Mouse (Mus musculus) G1E (cell line): ENCODE data around the gene Rnf5. TPM values are rescaled to one million over a fixed set of nuclear protein-coding genes. Genes with fewer than 3 reads are reported as not detected.

Source experiments
- ATAC-seq: 2 replicates; pipeline ENCODE4 v1.8.0; 2016; ENCODE audit warnings: mild to moderate bottlenecking; ENCODE audit not compliant: insufficient number of reproducible peaks, poor library complexity, low FRiP score, severe bottlenecking; ENCODE audit errors: extremely low read depth
- DNase-seq: peaks from one replicate; pipeline ENCODE4 v3.0.0; 2012; ENCODE audit warnings: low spot score
- H3K27me3 ChIP-seq: 2 replicates; pipeline ENCODE4 v1.6.1; 2012; ENCODE audit warnings: mild to moderate bottlenecking, low read length, inconsistent platforms; ENCODE audit not compliant: insufficient read depth
- H3K36me3 ChIP-seq: replicated peaks from 2 replicates; pipeline ENCODE3; 2012; ENCODE audit warnings: mild to moderate bottlenecking, inconsistent platforms
- H3K4me1 ChIP-seq: 2 replicates; pipeline ENCODE4 v1.6.1; 2012; ENCODE audit warnings: low read depth, low read length, inconsistent platforms, mixed read lengths; ENCODE audit not compliant: insufficient read depth
- H3K4me3 ChIP-seq: 2 replicates; pipeline ENCODE4 v1.5.1; 2012; ENCODE audit warnings: low read depth, mild to moderate bottlenecking, inconsistent platforms, low read length, moderate library complexity, mixed read lengths
- H3K9me3 ChIP-seq: replicated peaks from 2 replicates; pipeline ENCODE4 v1.6.1; 2012; ENCODE audit warnings: inconsistent platforms
- CTCF ChIP-seq: IDR thresholded peaks from 2 replicates; pipeline ENCODE4 v1.5.1; 2012; ENCODE audit warnings: low read depth, low read length, inconsistent platforms, mixed read lengths
- GATA1 ChIP-seq: IDR thresholded peaks from 2 replicates; pipeline ENCODE4 v1.6.1; 2012; ENCODE audit warnings: borderline replicate concordance, low read length, inconsistent platforms, mixed read lengths
- GATA2 ChIP-seq: IDR thresholded peaks from 2 replicates; pipeline ENCODE4 v1.6.1; 2012; ENCODE audit warnings: low read depth, low read length, inconsistent platforms, borderline replicate concordance
- POLR2AphosphoS5 ChIP-seq: IDR thresholded peaks from 2 replicates; pipeline ENCODE4 v1.6.1; 2012; ENCODE audit warnings: low read depth, low read length, inconsistent platforms; ENCODE audit not compliant: insufficient replicate concordance
- TAL1 ChIP-seq: conservative IDR thresholded peaks from 2 replicates; pipeline ENCODE4 v1.6.1; 2012; ENCODE audit warnings: low read depth, low read length, inconsistent platforms, mixed read lengths
- polyA plus RNA-seq: library from polyadenylated mRNA; stranded (reverse); fragments of >175 nt; gene quantifications from 2 replicates; pipeline ENCODE4 v1.2.3, GENCODE M21; 2012
- total RNA-seq, 2 experiments: library from RNA; stranded (forward) in 1 of 2; stranded (reverse) in 1 of 2; fragments of 200-1000 nt in 1 of 2; fragments of >200 nt in 1 of 2; fragmentation: Nextera tagmentation in 1 of 2; gene quantifications; 2 replicates each; pipeline ENCODE4 v1.2.3; 2014 to 2017

Gene Rnf5
- total and polyA plus RNA-seq, 3 experiments: 17.4 to 92.0 (median 70.8) TPM

DNA sequence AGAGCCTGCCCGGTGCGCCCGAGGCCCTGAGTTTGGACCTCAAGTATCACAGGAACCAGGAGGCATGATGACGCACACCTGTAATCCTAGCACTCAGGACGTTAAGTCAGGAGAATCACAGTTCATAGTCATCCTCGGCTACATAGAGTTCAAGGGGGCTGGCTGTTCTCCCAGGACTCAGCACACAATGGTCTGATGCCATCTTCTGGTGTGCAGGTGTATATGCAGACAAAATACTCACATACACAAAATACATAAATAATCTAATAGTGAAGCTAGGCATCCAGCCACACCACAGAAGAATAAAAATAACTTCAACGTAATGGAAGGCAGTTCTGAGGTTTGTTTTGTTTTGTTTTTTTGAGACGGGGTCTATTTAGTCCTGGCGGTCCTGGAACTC, 19.7 kb upstream of the Rnf5 start:
- DNase-seq (no peak), ATAC-seq (no peak)
- Histone ChIP-seq H3K9me3 (no peaks in the 10 kb centered on the region), H3K4me1 (peaks cover 34% of the 10 kb centered on the region), H3K4me3 (no peak overlapping the region), H3K36me3 (peaks cover 27% of the 10 kb centered on the region), H3K27me3 (peaks cover 29% of the 10 kb centered on the region)
- TF ChIP-seq TAL1: no peak
- no peak for TF ChIP-seq POLR2AphosphoS5
- no peak for TF ChIP-seq GATA2
- no peak for TF ChIP-seq CTCF
- TF ChIP-seq GATA1: no peak

DNA sequence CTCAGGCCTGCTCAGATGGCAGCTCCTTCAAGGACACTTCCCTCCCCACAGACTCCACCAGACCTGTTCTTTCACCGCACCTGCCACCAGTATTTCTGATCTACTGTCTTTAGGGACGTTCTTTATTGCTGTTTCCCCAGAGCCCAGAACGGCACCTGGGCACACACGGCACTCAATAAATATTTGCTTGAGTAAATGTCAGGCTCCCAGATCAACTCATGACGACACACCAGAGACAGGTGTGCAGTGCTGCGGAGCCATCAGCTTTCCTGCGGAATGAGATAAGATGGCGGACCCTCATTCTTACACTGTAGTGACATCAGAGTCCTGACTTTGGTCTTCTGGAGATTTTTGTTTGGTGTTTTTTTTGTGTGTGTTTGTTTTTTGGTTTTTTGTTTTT, 17.5 kb upstream of the Rnf5 start:
- ATAC-seq: no peak
- peaks cover 9% of the 10 kb centered on the region for H3K27me3 ChIP-seq
- no peaks in the 10 kb centered on the region for H3K9me3 ChIP-seq
- peaks cover 21% of the 10 kb centered on the region for H3K4me1 ChIP-seq
- DNase-seq: no peak
- H3K4me3 ChIP-seq: no peak overlapping the region
- TF ChIP-seq GATA1 (no peak), GATA2 (no peak), TAL1 (no peak), POLR2AphosphoS5 (no peak), CTCF (no peak)
- peaks cover 43% of the 10 kb centered on the region for H3K36me3 ChIP-seq

- Histone ChIP-seq H3K4me3 (no peak overlapping the region), H3K36me3 (peaks cover 58% of the 10 kb centered on the region), H3K4me1 (peaks cover 38% of the 10 kb centered on the region), H3K27me3 (peaks cover 5% of the 10 kb centered on the region; the same call in 1 of the 2 replicates), H3K9me3 (no peaks in the 10 kb centered on the region)
- ATAC-seq (no peak), DNase-seq (no peak)
- peak; percentile 95 for TF ChIP-seq CTCF
- no peak for TF ChIP-seq POLR2AphosphoS5
- no peak for TF ChIP-seq GATA2
- no peak for TF ChIP-seq TAL1
- no peak for TF ChIP-seq GATA1
These were observed 15.5 kb upstream of the Rnf5 start for GRCm38 (mm10) chr17:34618999-34619398.

DNA sequence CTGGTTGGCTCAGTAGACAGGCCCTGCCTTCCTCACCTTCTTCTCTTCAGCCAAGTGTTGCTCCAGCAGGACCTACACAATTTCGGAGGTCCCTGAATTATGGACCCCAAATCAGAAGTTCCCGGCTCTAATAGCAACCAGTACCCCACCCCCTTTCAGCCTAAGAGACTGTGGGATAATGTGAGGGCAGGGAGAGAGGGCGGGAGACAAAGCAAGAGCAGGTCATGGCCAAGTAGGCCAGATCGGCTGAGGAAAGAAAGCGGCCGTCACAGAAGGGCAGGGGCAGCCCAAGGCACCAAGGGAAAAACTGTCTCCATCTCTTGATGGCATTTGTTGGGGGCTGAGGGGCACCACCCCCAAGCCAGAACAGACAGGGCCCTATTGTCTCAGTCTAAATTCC, 12.4 kb upstream of the Rnf5 start, which contains the start of gene Egfl8:
Gene Egfl8, minus strand, starts transcription at position 101 of the 400 bp plus-strand sequence.
- ATAC-seq: no peak
- Histone ChIP-seq H3K9me3 (no peaks in the 10 kb centered on the region), H3K4me1 (peaks cover 62% of the 10 kb centered on the region), H3K36me3 (peaks cover 71% of the 10 kb centered on the region), H3K4me3 (no peak within 1 kb of the TSS), H3K27me3 (peaks cover 3% of the 10 kb centered on the region; the same call in 1 of the 2 replicates)
- no peak for DNase-seq
- TF ChIP-seq POLR2AphosphoS5 (no peak), GATA2 (no peak), TAL1 (no peak), GATA1 (no peak), CTCF (no peak)

- no peaks in the 10 kb centered on the region for H3K27me3 ChIP-seq
- no peak for DNase-seq
- H3K36me3 ChIP-seq: peaks cover 85% of the 10 kb centered on the region
- H3K4me1 ChIP-seq: peaks cover 78% of the 10 kb centered on the region
- no peak for TF ChIP-seq GATA2
- no peak for TF ChIP-seq GATA1
- TF ChIP-seq TAL1: no peak
- no peak for TF ChIP-seq POLR2AphosphoS5
- no peak for TF ChIP-seq CTCF
- ATAC-seq: no peak
- no peaks in the 10 kb centered on the region for H3K9me3 ChIP-seq
- peak overlapping the region; percentile 61; the same call in 1 of the 2 replicates for H3K4me3 ChIP-seq
These were observed 10.3 kb upstream of the Rnf5 start for GRCm38 (mm10) chr17:34613830-34614229.

DNA sequence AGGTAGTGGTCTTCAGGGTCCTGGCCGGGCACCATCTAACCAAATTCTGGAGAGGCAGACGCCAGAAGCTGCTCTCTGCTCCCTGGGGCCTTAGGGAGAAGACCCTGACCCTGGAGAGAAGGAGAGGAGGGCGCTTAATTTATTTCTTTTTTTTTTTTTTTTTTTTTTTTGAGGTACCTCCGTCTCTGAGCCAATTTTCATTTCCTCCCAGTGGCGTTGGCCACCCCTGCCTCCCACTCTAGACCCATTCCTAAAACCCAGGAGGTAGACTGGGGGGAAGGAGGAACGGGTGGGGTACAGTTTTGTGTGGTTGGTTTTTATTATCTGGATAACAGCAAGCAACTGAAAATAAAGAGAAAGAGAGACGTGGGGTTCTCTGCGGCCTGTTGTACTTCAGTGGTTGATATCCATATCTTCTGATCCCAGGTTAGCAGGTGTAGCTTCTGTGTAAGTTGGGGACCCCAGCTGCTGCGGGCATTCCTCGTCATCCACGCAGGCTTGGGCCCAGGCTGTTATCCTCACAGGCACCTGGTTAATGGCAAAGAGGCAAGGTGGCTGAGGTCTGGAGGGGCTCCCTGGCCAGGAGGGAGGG, 9.7 kb upstream of the Rnf5 start:
- no peak for TF ChIP-seq CTCF
- peak; percentile 94 for TF ChIP-seq TAL1
- H3K9me3 ChIP-seq: no peaks in the 10 kb centered on the region
- H3K27me3 ChIP-seq: no peaks in the 10 kb centered on the region
- peak overlapping the region; percentile 62; the same call in 1 of the 2 replicates for H3K4me3 ChIP-seq
- H3K4me1 ChIP-seq: peaks cover 83% of the 10 kb centered on the region
- ATAC-seq: peak; percentile 19; the same call in 1 of the 2 replicates
- peak; percentile 48 for DNase-seq
- peaks cover 92% of the 10 kb centered on the region for H3K36me3 ChIP-seq
